ENCODE assay signal across 20 mouse cellular contexts in genomic region chr9:68400930-68401329, GRCm38 (mm10).
DNase-seq lines count a peak whose midpoint lies in the region; ATAC-seq lines count a peak whose summit lies in the region.
"Had no signal": no experiment of that assay in that cellular context is flagged by ENCODE, and none has a peak within 500 bp of the region (broad histone marks: within the 10 kb centered on the region; RNA-seq: fewer than 3 reads in every experiment).

No protein-coding gene starts in this region.

- H3K4me3 ChIP-seq in hindbrain, embryonic 16.5 days (ENCODE audit: low read length) = no peak overlapping the region
- no peak overlapping the region for H3K4me3 ChIP-seq in hindbrain, embryonic 14.5 days (replicated peaks; ENCODE audit: low read length)
- H3K4me3 ChIP-seq: liver, embryonic 15.5 days; midbrain, embryonic 13.5 days; neural tube, embryonic 13.5 days had no signal

- H3K4me2 ChIP-seq in hindbrain, embryonic 16.5 days (ENCODE audit: low read length) = no peak overlapping the region
- no peak overlapping the region for H3K4me2 ChIP-seq in hindbrain, embryonic 14.5 days (replicated peaks)
- H3K4me2 ChIP-seq: liver, embryonic 15.5 days; midbrain, embryonic 13.5 days; neural tube, embryonic 13.5 days had no signal

- ATAC-seq in hindbrain, embryonic 16.5 days = peak; percentile 64; the same call in 1 of the 2 replicates
- ATAC-seq in hindbrain, embryonic 14.5 days (ENCODE audit: low FRiP score) = no peak
- no peak for ATAC-seq in monocyte, adult 5-6 weeks (replicated peaks; ENCODE audit: insufficient number of reproducible peaks, low FRiP score, low TSS enrichment, poor library complexity, severe bottlenecking)
- ATAC-seq: forebrain, postnatal 0 days; inflammation-experienced regulatory T-cells, adult 6 months; midbrain, embryonic 13.5 days had no signal

- DNase-seq in hindbrain, embryonic 14.5 days (ENCODE audit: low spot score) = no peak
- DNase-seq in right cerebral cortex, postnatal 14 days = peak; percentile 5
- DNase-seq in right cerebral cortex, adult 18-20 months = no peak
- DNase-seq in cerebellum, postnatal 10 days = peak; percentile 87 to 93
- no peak for DNase-seq in lung, postnatal 25 days (ENCODE audit: low spot score)
- DNase-seq: adrenal gland, adult 2 months; B cell, adult 2 months; forebrain, postnatal 0 days; gastrocnemius, postnatal 14 days; heart, postnatal 10 days; kidney, adult 9 months; kidney, postnatal 4 days; lung, postnatal 36 days; thymus, postnatal 4 days had no signal

- H3K27ac ChIP-seq in hindbrain, embryonic 16.5 days (ENCODE audit: low read depth, low read length) = no peak overlapping the region
- H3K27ac ChIP-seq in hindbrain, embryonic 14.5 days = no peak overlapping the region
- H3K27ac ChIP-seq: liver, embryonic 15.5 days; midbrain, embryonic 13.5 days; neural tube, embryonic 13.5 days had no signal

- H3K9ac ChIP-seq in hindbrain, embryonic 16.5 days (ENCODE audit: low read depth, low read length) = no peak overlapping the region
- H3K9ac ChIP-seq in hindbrain, embryonic 14.5 days = no peak overlapping the region
- H3K9ac ChIP-seq: forebrain, postnatal 0 days; liver, embryonic 15.5 days; midbrain, embryonic 13.5 days; neural tube, embryonic 13.5 days had no signal

- no peaks in the 10 kb centered on the region for H3K36me3 ChIP-seq in hindbrain, embryonic 16.5 days (ENCODE audit: control insufficient read depth, insufficient read depth, low read length)
- H3K36me3 ChIP-seq in hindbrain, embryonic 14.5 days (replicated peaks; ENCODE audit: control insufficient read depth, insufficient read depth) = no peaks in the 10 kb centered on the region
- H3K36me3 ChIP-seq: liver, embryonic 15.5 days; midbrain, embryonic 13.5 days; neural tube, embryonic 13.5 days had no signal

- 56% methylated on average over 4 of the region's 4 CpGs for WGBS in hindbrain, embryonic 16.5 days
- WGBS in hindbrain, embryonic 14.5 days = 69% methylated on average over 4 of the region's 4 CpGs

- no peaks in the 10 kb centered on the region for H3K27me3 ChIP-seq in hindbrain, embryonic 16.5 days (replicated peaks; ENCODE audit: control insufficient read depth, insufficient read depth, low read length)
- H3K27me3 ChIP-seq in hindbrain, embryonic 14.5 days (ENCODE audit: control insufficient read depth, insufficient read depth, low read length) = no peaks in the 10 kb centered on the region
- H3K27me3 ChIP-seq: liver, embryonic 15.5 days; midbrain, embryonic 13.5 days; neural tube, embryonic 13.5 days had no signal

- H3K9me3 ChIP-seq in hindbrain, embryonic 16.5 days (ENCODE audit: control insufficient read depth, low read length) = no peaks in the 10 kb centered on the region
- H3K9me3 ChIP-seq in hindbrain, embryonic 14.5 days (ENCODE audit: control insufficient read depth, low read length) = no peaks in the 10 kb centered on the region
- H3K9me3 ChIP-seq: liver, embryonic 15.5 days; midbrain, embryonic 13.5 days; neural tube, embryonic 13.5 days had no signal

- H3K4me1 ChIP-seq in hindbrain, embryonic 16.5 days (ENCODE audit: control insufficient read depth, insufficient read depth, low read depth, low read length) = 0 out of 2 replicates have a peak, but pooled peaks cover 2% of the 10 kb centered on the region
- H3K4me1 ChIP-seq in hindbrain, embryonic 14.5 days (replicated peaks; ENCODE audit: control insufficient read depth, insufficient read depth, low read length) = no peaks in the 10 kb centered on the region
- H3K4me1 ChIP-seq: liver, embryonic 15.5 days had no signal

Comparison
In these comparisons a context has a peak if more than half of its experiments do, and no peak if none do; other contexts are left out.
1. DNase-seq: peak in right cerebral cortex, postnatal 14 days (single experiment) and cerebellum, postnatal 10 days (2 of 2); none in hindbrain, embryonic 14.5 days (single experiment), right cerebral cortex, adult 18-20 months (single experiment) and lung, postnatal 25 days (single experiment).